In genomic region chr2:37430593-37431464, GRCm38 (mm10) we compare ENCODE assay signal across 1 mouse cellular context.
TF ChIP-seq lines count a peak whose summit lies in the region.

No protein-coding gene starts in this region.

TF ChIP-seq in CH12.LX, 34 proteins besides CTCF, POLR2A, EP300 and RAD21 (continued from another document):
- TF ChIP-seq CHD1 (IDR thresholded peaks at IDR 0.05; ENCODE audit: low read depth, low read length), result peak; percentile 60; the same call in 1 of the 2 replicates
- peak; percentile 95; the same call in 1 of the 2 replicates for TF ChIP-seq KAT2A (IDR thresholded peaks at IDR 0.05; ENCODE audit: insufficient replicate concordance, low read length)
- TF ChIP-seq GABPA (IDR thresholded peaks at IDR 0.05; ENCODE audit: insufficient replicate concordance, low read depth, low read length), result peak; percentile 12; the same call in 1 of the 2 replicates
- TF ChIP-seq PAX5 (IDR thresholded peaks at IDR 0.05; ENCODE audit: low read length), result no peak
- TF ChIP-seq ZNF384 (IDR thresholded peaks at IDR 0.05; ENCODE audit: low read depth, low read length), result no peak
- peak; percentile 94 for TF ChIP-seq BHLHE40 (IDR thresholded peaks at IDR 0.05; ENCODE audit: low read depth, low read length)
- peak; percentile 59; the same call in 1 of the 2 replicates for TF ChIP-seq MAX (IDR thresholded peaks at IDR 0.05; ENCODE audit: low read length)
- no peak for TF ChIP-seq SMC3 (IDR thresholded peaks at IDR 0.05; ENCODE audit: low read depth, low read length)
- TF ChIP-seq NELFE (IDR thresholded peaks at IDR 0.05; ENCODE audit: low read depth, low read length), result peak; percentile 83
- TF ChIP-seq POLR2AphosphoS2 (IDR thresholded peaks at IDR 0.05; ENCODE audit: low read depth, low read length), result peak; percentile 52; the same call in 1 of the 2 replicates
- peak; percentile 85 for TF ChIP-seq MAFK (IDR thresholded peaks at IDR 0.05; ENCODE audit: insufficient replicate concordance, low read length)
- TF ChIP-seq MYC (IDR thresholded peaks at IDR 0.05; ENCODE audit: low read depth, low read length), result no peak; the same call in 1 of the 2 replicates
- no peak for TF ChIP-seq JUND (conservative IDR thresholded peaks at IDR 0.05; ENCODE audit: low read depth, low read length)
- peak; percentile 88 for TF ChIP-seq MXI1 (IDR thresholded peaks at IDR 0.05; ENCODE audit: low read depth, low read length)
- TF ChIP-seq JUN (IDR thresholded peaks at IDR 0.05; ENCODE audit: insufficient read depth, low read depth, low read length), result no peak
- no peak for TF ChIP-seq ZC3H11A (IDR thresholded peaks at IDR 0.05; ENCODE audit: low read depth, low read length)
- TF ChIP-seq NRF1 (IDR thresholded peaks at IDR 0.05; ENCODE audit: low read depth, low read length), result peak; percentile 50
- TF ChIP-seq UBTF (IDR thresholded peaks at IDR 0.05; ENCODE audit: low read depth, low read length), result no peak
- peak; percentile 93 for TF ChIP-seq ELF1 (IDR thresholded peaks at IDR 0.05; ENCODE audit: low read depth, low read length)
- peak; percentile 68; the same call in 1 of the 2 replicates for TF ChIP-seq IRF4 (IDR thresholded peaks at IDR 0.05; ENCODE audit: low read depth, low read length)
- no peak for TF ChIP-seq USF2 (conservative IDR thresholded peaks at IDR 0.05; ENCODE audit: low read depth, low read length)
- TF ChIP-seq ZKSCAN1 (IDR thresholded peaks at IDR 0.05; ENCODE audit: borderline replicate concordance, low read depth, low read length), result no peak
- TF ChIP-seq USF1 (IDR thresholded peaks at IDR 0.05; ENCODE audit: low read depth, low read length), result no peak
- TF ChIP-seq SIN3A (IDR thresholded peaks at IDR 0.05; ENCODE audit: low read length), result peak; percentile 95
- peak; percentile 43; the same call in 1 of the 2 replicates for TF ChIP-seq MEF2A (IDR thresholded peaks at IDR 0.05; ENCODE audit: borderline replicate concordance, low read depth, low read length)
- TF ChIP-seq ZMIZ1 (IDR thresholded peaks at IDR 0.05; ENCODE audit: low read depth, low read length), result peak; percentile 45; the same call in 1 of the 2 replicates
